Mouse (Mus musculus) liver, postnatal 0 days (tissue): ENCODE data around the gene Serpinb1a.
A peak's percentile ranks its signal among the peaks of the same experiment; 100 is the strongest.

Experiments
- CTCF ChIP-seq: sonication (generic); IDR thresholded peaks from 2 replicates; pipeline ENCODE4 v1.5.1; 2016; ENCODE audit warnings: antibody characterized with exemption, low read depth
- EP300 ChIP-seq: IDR thresholded peaks from 2 replicates; pipeline ENCODE4 v1.6.1; 2016; ENCODE audit warnings: antibody characterized with exemption, low read depth, mild to moderate bottlenecking

GRCm38 (mm10) chr13:32865591-32865990, 14.6 kb upstream of the Serpinb1a start:
- TF ChIP-seq EP300 (no peak), CTCF (peak; percentile 45)
